Mouse (Mus musculus): ENCODE results near the gene Kpna2.
A peak's percentile ranks its signal among the peaks of the same experiment; 100 is the strongest.

The Kpna2 gene

DNA sequence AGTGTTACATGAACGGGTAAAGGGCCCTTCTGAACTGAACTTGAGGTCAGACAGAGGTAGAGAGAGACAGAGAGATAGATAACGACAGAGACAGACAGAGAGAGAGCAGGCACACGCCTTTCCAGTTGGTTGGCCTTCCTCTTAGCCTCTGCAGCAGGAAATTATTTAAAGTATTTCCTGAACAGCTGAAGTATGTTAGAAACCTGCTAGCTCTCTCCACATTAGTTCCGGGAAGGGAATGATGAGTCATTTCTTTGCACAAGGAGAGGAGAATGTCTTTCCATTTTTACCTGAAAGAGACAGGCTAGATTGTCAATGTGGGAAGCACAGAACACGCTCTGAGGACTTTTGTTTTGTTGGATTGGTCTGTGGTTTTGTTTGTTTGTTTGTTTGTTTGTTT, 17.0 kb downstream of the Kpna2 start:
- no peak for DNase-seq (ENCODE audit: low spot score in 2 of 2)

DNA sequence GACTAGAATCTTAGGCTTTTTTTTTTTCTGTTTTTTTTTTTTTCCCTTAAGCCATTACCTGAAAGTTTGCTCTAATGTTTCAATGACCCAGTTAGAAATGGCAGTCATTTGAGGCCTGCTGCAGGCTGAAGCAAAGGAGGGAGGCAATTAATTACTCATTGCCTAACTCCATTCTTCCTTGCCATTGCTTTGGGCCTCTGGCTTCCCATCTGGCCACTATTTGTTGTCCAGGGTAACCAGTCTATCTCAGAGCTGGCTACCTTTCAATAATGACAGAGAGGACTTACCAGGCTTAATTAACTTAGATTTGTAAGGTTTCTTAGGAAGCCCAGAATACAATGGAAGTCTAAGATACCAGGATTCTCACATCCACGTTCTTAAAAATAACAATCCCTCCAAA, 17.6 kb downstream of the Kpna2 start:
- no peak for DNase-seq (ENCODE audit: low spot score in 2 of 2)

DNA sequence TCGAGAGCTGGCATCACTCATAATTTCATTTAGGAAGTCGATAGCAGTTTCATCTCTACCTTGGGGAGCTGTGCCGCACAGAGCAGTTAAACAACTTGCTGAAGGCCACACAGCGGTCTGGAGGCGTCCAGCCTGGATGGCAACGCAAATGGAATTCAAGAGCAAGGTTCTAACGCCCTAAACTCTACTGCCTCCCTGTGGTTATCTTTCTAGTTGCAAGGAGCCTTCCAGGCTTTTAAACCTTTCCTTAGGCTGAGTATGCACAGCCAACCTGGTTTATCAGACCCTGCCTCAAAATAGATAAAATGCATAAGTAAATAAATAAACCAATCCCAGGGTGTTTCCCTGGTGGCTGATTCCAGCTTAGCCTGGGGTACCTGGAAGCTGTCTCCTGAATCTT, 18.9 kb downstream of the Kpna2 start:
- peak; percentile 44 to 47 for DNase-seq (ENCODE audit: low spot score in 2 of 2)

DNA sequence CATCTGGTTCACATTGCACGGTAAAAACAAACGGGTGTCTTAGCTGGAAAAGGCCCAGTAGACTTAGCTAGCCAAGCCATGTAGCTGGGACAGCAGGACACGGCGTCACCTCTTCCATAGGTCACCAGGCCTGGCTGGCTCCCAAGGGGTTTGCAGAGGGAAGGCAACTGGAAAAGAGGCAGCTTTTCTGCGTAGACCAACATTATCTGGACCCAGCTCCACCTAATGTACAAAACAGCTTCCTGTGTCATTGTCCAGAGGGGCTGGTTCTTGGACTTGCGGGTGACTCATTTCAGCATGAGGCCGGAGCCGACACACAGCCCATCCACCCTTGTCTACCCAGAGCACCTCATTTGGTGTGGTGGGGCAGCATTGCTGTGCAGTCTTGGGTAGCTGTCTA, 23.1 kb downstream of the Kpna2 start:
- DNase-seq (ENCODE audit: low spot score in 2 of 2), result peak in 1 of 2 experiments; percentile 50

DNA sequence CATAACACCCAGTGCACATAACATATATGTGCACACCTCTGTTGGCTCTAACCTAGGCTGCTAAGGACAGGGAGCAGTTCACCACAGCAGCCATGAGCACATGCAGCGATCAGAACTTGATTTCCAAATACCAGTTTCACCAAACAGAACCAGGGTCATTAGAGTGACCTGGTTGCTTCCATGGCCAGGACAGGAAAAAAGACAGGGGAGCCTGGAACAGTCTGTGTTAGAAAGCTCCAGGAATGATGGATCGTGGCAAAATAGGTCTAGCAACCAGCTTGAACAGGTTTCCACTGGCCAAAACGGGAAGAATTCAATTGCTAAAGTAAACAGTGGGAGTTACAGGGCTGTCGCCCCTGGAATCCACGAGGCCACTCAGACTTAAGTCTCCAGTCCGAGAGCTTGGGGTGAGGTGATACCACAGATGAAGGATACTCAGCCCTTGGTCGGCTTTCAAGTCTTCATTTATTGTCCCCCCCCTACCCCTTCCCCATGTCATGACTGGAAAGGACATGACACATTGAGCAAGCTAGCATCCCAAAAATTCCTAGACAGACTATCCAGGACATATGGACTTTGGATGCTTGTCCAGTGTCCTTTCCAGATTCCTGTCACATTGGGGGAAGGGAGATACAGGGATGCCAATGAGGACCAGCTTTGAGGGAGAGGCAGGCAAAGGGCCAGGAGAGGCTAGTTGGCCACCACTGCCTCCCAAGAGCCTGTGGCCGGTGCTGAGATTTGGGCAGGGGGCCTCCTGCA, 23.7 kb downstream of the Kpna2 start:
- no peak for DNase-seq (ENCODE audit: low spot score in 2 of 2)

DNA sequence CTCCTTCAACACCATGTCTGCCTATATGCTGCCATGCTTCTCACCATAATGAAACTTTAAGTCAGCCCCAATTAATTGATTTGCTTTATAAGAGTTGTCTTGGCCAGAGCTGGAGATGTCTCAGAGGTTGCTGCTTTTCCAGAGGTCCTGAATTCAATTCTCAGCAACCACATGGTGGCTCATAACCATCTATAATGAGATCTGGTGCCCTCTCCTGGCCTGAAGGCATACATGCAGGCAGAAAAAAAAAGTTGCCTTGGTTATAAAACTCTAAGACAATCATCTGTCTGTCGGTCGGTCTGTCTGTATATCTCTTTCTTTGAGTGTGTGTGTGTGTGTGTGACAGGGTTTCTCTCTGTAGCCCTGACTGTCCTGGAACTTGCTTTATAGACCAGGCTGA, 24.9 kb downstream of the Kpna2 start:
- DNase-seq (ENCODE audit: low spot score in 2 of 2), result no peak

DNA sequence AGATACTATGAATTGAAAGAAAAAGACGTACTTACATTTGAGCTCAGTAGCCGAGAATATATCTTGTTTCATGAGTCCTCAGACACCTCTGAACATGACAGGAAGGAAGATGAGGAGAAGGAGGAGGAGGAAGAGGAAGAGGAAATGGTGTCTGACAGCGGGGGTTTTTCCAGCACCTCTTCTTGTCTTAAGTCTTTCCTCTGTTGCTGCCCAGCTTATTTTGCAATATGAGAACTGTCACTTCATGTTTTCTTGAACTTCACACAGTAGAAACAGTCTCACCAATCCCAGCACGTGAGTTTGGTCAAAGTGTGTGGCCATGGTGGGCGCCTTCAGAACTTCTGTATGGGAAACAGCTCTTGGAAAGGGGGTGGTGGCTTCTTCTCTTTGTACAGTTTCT, 26.3 kb downstream of the Kpna2 start:
- DNase-seq (ENCODE audit: low spot score in 2 of 2), result no peak

DNA sequence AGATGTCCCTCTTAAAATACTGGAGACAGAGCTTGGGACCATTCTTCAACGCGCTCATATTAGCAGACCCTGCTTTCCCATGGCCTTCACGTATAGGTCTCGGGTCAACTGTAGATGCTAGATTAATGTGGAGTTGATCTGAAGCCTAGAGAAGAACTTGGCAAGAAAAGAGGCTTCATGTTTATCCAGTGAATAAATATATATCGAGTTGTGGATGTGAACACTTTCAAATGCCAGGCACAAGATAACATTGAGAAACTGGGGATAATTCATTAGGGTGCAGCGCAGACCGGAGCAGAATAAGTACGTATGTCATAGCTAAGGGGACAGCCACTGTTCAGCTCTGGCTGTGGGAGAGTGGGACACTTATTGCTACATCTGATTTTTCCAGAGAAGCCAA, 29.5 kb downstream of the Kpna2 start:
- DNase-seq (ENCODE audit: low spot score in 2 of 2), result no peak

DNA sequence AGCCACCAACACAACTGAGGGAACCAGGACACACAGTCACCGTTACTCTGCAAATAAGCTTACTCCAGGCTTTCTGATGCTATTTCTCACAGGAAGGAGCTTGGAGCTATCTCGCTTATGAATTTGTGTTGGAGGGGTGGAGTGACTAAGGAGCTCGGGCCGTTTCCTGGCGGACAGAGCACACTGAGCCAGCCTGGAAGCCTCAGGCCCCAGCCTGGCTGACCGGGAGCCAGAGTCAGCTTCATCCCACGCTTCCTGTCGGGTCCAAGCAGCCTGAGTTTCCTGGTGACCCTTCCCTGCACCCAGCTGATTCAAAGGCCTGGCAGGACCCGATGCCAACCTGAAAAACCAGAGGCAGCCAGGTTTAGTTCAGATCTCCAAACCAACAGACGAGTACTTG, 31.7 kb downstream of the Kpna2 start:
- DNase-seq (ENCODE audit: low spot score in 2 of 2), result peak in 1 of 2 experiments; percentile 40

DNA sequence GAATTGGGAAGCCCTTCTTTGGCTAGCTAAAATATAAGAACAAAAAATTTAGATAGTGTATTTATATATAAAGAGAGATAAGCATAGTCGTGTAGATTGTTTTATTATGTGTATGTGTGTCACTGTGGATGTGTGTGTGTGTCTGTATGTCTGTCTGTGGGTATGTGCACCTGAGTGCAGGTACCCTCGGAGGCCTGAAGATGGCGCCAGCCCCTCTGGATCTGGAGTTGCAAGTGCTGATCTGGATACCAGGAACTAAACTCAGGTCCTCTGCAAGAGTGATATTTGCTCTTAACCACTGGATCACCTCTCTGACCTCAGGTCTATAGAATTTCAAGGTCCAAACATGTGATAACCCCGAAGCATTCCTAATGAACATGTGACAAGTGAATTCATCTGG, 33.5 kb downstream of the Kpna2 start:
- DNase-seq (ENCODE audit: low spot score in 2 of 2), result no peak

DNA sequence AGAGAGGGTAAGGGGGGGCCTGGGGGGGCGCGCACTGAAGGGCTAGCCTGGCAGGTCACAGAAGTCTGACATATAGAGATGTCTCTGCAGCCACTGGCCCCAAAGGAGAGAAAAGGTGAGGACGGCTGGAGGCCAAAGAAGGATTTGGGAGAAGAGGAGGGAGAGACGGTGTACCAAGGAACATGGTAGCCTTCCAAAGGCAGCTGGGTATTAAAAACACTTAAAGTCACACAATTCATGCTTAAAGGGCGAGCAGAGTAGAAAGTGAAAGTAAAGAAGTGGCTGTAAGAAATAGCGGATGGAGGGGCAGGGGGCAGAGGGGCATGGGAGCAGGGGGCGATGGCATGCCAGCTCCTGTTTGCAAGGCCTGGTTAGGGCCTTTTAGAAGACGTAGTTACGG, 37.0 kb downstream of the Kpna2 start:
- DNase-seq (ENCODE audit: low spot score in 2 of 2), result no peak

DNA sequence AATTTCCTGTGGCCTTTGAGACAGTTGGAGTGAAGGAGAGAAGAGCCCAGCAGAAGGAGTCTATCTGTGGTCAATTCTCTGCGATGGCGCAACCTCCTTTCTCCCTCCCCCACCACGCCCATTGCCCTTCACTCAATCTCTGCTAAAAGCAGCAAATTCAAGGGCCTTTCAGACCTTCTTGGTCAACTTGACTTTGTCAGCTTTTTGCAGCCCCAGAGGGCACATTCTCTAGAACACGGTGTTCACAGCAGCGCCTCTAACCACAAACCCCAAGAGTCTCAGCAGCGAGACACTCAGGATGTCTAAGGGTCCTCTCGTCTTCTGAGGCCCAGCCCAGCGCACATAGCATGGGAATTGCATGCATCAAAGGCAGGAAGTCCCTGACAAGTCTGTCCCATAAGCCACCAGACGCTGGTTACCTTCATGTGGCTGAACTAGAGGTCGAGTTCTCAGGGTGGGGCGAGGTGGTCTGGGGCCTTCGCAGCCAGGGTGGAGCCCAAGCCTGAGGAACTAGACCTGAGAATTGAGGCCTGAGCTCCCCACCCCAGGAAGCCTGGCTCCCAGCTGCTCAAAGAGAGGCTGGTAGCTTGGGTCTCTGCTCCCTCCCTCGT, 37.8 kb downstream of the Kpna2 start:
- DNase-seq (ENCODE audit: low spot score in 2 of 2), result peak in 1 of 2 experiments; percentile 48

DNA sequence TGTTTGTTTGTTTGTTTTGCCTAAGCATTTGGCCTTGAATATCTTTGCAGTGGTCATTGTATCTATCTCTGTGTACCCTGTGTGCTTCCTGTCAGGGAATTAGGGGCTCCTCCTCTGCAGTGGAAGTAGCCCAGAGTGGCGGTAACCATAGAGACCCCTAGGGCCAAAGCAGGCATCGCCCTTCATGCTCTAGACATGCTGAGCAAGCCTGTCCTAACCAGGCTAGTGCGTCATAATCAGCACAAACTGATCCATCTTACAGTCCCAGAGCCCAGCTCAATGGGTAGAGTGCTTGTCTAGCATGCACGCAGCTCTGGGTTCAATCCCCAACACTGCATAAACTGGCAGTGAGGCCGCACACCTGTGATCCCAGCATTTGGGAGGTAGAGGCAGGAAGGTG, 40.2 kb downstream of the Kpna2 start:
- DNase-seq (ENCODE audit: low spot score in 2 of 2), result no peak

DNA sequence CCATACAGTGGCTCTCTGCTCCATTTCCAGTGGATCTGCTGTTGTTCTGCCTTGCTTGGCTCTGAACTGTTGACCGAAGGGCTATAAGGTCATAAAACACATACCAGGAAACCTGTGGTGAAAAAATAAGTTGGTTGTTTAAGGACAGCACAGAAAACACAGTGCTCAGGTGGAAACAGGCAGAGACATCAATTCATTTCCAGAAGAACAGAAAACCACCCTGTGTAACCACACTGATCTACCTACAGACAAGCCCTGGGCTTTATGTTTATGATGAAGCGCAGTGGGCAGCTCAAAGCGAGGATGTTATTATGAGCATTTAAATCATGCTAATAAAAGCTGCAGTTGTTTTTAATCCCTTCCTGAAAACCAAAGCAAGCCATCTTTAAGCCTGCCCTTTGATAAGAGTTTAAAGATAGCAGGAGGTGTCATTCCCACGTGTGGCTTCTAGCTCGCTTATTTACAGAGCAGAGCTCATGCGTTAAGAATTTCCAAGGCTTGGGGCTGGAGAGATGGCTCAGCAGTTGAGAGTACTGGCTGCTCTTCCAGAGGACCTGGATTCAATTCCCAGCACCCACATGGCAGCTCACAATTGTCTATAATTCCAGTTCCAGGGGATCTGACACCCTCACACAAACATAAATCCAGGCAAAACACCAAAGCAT, 40.8 kb downstream of the Kpna2 start:
- no peak for DNase-seq (ENCODE audit: low spot score in 2 of 2)

DNA sequence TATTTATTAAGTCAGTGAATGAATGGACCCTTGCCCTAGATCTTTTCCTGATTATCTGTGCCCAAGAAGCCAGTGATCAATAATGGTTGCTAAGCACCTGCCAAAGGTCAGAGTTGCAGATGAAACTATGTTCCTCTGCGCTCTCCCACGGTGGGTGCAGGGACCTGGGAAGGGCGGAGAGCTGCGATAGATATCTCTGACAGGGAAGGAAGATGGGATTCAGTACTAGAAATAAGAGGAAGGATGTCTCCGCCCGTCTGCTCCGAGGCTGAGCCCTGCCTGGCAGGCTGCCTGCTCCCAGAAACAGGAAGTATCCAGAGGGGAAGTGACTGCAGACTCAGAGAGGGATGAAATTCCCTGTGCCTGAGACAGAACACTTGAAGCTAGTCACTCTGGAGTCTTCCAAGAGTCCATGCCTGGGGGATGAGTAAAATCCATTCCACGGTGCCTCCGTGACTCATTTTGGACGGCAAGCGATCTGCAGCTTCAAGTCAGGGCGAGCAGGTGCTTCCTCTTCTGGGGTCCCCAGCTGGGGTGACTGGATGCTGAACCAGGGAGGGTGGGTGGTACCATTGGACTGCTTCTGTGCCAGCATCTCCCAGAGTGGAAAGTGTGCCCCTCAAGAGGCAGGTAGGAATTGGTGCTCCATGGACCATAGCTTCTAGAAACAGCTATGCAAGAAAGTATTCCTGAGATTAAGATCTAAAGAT, 41.9 kb downstream of the Kpna2 start:
- peak; percentile 32 to 73 for DNase-seq (ENCODE audit: low spot score in 2 of 2)

DNA sequence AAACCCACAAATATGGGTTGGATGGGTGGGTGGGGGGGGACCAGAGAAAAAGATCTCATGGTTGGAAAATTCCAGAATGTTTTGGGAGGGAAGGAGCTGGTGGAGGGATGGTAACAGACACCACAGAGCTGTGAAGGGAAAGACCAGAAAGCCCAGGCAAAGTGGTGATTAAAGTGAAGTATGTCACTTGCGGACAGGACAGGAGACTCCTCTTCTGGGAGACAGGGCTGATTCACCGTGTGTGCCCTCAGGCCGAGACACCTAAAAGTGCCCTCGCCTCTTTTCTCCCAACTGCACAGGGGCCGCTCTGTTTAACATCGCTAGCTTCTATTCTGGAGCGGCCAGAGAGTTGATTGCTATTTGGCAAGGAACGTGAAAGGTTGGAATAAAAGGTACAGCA, 44.8 kb downstream of the Kpna2 start:
- DNase-seq (ENCODE audit: low spot score in 2 of 2), result no peak

DNA sequence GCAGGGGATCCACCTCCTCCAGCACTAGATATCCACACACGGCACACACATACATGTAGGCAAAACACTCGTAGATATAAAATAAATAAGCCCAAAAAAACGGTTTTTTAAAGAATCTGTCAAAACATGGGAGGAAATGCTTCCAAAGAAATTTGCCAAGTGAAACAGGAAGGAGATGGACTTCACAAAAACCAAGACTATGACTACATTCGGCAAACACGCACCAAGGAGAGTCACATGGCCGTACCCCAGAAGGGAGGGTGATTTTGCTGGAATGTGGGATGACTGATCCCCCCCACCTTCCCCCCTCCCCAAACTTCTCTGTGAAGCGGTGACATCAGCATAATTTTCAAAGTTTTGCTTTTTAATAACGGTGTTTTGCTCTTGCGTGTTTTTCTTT, 45.2 kb downstream of the Kpna2 start:
- no peak for DNase-seq (ENCODE audit: low spot score in 2 of 2)

Measured in urinary bladder, postnatal 36 days (tissue).